Mouse (Mus musculus) kidney, adult 2 months (tissue): ENCODE measurements at regions not wholly inside any gene's neighbourhood (a gene's known extent, or its start where the extent isn't known, plus 50 kb on each side); places are given as distances from the start of the nearest gene placed in this dataset.

ENCODE experiments used
- CTCF ChIP-seq: fragments of 200-500 bp; conservative IDR thresholded peaks from 2 replicates; pipeline ENCODE4 v1.5.1; 2011; ENCODE audit warnings: low read depth, mild to moderate bottlenecking, control low read depth, low read length, moderate library complexity, mixed read lengths; ENCODE audit not compliant: insufficient read depth, insufficient read length
- POLR2A ChIP-seq: fragments of 200-500 bp; IDR thresholded peaks from one replicate; pipeline ENCODE4 v1.6.1; 2011; ENCODE audit warnings: low read depth, low read length, control low read depth

GRCm38 (mm10) chr3:137529592-137529960 is 91.8 kb upstream of the Ddit4l start:
- TF ChIP-seq CTCF (no peak), POLR2A (no peak)
